Mouse (Mus musculus): Measurements from ENCODE around the gene Bcr.
A peak's percentile ranks its signal among the peaks of the same experiment; 100 is the strongest.
"Not testable (repeated sequence)": the region's sequence is repeated elsewhere in the genome, so short reads cannot be mapped to it uniquely, and the experiment has no call there.

Bcr gene

DNA sequence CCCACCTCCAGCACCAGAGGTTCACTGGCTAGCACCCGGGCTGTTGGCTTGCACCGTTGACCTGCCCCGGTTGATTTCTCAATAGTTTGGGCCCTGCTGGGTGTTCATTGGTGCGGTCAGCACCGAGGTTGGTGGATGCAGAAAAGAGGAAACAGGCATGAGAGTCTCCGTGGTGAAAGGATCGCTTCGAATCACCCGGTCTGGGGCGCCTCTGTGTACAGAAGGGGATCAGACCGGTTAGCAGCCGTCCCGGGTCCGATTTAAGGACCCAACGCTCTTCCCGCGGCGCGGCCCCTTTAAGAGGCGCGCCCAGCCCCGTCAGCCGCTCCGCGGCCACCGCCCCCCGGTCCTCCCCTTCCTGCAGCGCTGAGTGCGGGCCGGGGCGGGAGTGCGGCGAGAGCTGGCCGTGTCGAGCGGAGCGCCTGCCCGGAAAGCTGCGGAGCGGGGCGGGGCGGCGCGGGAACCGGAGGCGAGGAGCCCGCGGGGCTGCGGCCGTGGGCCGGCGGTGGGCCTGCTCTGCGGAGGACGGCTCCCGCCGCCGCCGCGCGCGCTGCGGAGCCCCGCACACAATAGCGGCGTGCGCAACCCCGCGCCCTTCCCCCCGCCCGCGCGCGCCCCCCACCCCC is at the start of gene Bcr:
TSS of gene Bcr (plus strand) at position 376 of the 626 bp plus-strand sequence.
- peak; percentile 61 for DNase-seq (ENCODE audit: low spot score)

DNA sequence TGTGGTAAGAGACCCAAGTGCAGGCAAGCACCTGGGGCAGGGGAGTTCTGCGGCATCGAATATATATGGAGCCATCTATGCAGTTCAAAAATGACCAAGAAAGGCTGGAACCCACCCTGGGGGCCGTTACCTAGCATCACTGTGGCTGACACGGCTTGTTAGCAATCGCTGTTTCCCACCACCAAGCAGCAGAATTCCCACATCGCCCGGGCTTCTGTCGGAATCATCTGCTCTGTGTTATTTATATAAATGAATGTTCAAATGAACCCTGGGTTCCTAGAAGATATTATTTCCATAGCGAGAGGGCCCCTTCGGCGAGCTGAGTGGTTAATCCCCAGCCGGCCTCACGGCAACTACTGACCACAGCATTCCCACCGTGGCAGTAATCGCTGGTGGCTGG is 49.7 kb upstream of the Bcr start:
- DNase-seq (ENCODE audit: low spot score) = no peak

DNA sequence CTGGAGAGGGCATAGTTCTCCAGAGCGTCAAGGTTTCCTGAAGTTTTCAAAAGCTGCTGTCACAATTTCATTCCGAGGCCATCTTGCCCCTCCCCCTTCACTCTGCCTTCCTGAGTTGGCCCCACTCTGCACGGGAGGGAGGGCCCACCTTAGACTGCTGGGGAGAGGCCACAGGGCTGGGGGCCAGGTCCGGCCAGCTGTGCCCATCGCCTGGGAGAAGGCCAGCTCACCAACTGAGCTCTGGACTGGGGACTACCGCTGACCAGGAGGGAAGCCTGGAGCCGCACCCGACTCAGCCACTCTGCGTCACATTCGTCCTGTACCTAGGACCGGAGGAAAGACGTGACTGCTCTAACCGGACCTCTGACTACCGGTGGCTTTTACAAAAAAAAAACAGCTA is 44.9 kb upstream of the Bcr start:
- no peak for DNase-seq (ENCODE audit: low spot score)

DNA sequence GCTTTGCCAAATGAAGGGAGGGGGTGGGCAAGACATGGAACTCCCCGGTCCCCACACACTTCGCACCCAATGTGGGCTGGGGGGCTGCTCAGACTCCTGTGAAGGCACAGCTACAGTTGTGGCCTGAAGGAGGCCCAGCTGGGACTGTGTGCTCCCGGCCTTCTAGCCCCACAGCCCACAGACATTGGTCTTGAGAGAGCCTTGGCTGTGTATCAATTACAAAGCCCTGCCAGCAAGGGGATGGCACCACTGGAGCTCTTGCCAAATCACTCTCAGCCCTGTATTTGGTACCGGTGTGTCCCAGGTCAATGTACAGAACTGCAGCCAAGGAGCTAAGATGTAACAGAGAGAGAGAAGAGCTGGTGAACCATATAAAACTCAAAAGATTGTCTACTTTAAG is 43.9 kb upstream of the Bcr start:
- DNase-seq (ENCODE audit: low spot score) = peak; percentile 13

DNA sequence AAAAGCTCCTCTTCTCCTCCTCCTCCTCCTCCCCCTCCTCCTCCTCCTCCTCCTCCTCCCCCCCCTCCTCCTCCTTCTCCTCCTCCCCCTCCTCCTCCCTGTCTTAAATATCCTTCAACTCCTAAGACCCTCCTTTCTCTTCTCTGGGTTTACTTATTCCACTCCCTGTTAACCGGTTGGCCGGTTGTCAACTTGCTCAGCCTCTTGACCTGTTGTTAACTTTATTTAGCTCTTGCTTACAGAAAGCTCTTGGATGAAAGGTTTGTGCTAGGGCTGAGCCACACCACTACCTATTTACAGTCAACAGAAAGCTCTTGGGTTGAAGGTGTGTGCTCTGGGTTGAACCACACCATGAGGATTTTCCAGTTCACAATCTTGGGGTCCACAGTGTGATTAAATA is 40.1 kb upstream of the Bcr start:
- no peak for DNase-seq (ENCODE audit: low spot score)

DNA sequence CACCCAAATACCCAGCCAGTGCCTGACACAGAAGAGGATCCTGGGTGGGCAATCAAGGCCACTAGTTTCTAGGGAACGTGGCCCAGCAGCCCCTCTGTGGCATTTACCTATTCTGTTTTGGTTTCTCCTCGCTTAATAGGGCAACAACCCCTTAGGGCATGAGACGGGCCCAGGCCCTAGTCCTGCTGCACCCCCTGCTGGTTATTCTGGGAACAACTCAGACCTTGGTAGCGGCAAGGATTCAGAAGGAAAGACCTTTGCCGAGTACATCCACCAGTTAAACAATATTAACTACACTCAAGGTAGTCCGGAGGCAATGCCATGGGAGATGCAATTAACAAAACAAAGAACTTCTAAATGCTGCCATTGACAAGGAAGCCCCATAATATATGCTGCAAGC is 39.3 kb upstream of the Bcr start:
- DNase-seq (ENCODE audit: low spot score) = peak; percentile 58

DNA sequence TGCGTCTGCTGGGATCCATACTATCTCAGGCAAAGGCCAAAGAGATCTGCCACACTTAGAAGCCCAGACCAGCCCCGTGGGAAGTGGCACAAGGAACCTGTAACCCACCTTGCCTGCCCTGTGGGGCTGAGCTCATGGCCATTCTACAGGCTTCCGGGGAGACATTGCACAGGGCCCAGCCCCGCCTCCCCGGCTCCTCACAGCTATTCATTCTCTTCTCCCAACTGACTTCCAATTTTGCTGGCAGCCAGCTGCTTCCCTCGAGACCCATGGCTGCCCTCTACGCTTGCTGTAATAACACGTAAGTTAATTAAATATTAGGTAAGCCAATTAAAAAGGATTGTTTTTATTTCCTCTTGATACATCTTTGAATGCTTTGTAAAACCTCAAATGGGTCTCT is 33.9 kb upstream of the Bcr start:
- no peak for DNase-seq (ENCODE audit: low spot score)

DNA sequence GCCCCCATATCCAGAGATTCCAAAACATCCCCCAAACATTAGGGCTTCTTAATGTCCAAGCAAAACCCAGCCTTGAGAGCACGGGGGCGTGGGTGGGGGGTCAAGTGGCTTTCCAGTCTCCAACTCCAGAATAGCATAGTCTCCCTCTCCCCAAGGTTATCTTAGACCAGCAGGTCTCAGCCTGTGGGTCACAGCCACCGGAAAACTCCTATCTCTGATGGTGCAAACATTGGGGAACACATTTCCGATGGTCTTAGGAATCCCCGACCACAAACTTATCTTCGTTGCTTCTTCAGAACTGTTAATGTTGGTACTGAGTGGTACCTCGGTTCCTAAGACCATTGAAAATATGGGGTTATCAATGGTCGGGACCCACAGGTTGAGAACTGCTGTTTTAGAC is 31.6 kb upstream of the Bcr start:
- no peak for DNase-seq (ENCODE audit: low spot score)

DNA sequence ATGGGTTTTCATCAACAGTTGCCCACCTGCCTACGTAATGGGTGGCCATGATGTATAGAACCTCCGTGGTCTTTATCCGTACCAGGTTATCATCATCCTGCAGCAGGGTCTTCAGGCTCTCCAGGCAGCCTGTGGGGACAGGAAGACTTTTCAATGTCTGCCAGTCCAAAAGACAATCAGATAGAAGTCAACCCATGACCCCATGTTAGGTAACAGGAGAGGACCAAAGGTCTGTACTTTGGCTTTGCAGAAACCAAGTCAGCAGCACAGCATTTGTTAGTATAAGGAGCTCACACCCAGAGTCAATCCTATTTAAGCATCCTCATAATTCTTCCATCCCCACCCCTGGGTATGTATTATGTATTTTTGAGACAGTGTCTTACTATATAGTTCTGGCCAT is 30.7 kb upstream of the Bcr start:
- DNase-seq (ENCODE audit: low spot score) = no peak

DNA sequence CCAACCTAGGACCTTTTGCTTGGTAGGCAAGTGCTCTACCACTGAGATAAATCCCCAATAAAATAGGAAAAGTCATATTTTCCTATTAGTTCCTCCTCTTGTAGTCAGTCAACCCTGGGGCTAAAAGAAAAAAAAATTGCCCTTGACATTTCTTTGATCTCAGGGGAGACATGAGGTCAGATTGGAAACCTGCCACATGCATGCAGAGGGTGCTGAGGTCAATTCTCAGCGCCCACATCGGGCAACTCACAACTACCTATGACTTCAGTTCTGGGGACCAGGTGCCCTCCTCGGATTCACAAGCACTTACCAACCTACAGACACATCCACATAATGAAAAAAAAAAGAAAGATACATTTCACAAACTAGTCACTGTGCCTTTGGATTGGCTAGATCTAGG is 30.2 kb upstream of the Bcr start:
- DNase-seq (ENCODE audit: low spot score) = no peak

DNA sequence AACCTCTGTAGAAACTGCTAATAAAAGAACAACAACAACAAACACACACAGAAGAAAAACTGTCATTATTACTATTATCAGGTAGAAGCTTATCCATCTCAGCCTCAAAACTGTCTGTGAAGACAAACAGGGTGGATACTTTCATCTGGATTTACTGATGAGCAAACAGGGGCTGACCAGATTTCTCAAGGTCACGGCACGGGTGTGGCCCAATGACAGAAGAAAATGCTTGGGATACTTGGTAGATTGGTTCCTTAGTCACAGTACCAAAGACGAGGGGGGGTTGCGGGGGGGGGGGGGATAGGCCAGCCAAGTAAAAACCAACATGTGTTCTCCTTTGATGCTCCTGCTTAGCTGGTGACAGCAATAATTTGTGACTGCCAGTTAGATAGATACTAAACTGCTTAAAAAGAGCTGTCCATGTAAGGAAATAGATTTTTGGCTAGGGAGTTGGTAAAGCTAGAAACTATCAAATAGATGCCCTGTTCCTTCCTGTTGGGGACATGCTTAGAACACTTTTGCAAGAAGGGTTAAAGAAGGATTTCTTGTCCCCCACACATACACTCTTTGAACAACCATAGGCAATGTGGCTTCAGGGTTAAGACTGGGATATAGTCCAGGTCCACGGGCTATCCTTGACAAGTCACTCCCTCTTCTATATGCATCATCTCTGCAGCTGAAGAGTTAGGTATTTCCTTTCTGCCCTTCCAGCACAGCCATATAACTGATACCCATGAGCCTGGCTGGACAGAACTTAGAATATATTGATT is 28.9 kb upstream of the Bcr start:
- no peak for DNase-seq (ENCODE audit: low spot score)

DNA sequence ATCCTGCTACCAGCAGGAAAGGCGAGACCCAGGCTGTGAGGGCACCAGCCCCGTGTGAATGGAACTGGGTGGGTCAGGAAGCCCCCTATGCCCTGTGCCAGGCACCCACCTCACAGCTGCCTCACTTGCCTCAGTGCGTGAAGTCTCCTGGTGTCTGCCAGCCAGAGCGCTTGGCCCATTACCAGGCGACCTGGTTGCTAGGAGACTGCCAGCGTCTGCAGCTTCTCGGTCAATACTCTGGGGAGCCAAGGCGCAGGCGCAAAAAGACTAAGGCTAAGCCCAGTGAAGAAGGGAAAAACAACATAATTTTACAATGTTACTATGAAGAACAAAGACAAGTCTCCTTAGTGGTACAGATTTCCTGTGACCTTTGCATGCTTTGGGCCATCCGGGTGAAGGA is 28.0 kb upstream of the Bcr start, which contains the start of gene Rsph14:
TSS of gene Rsph14 (minus strand) at position 192 of the 400 bp plus-strand sequence.
- peak; percentile 61 for DNase-seq (ENCODE audit: low spot score)

DNA sequence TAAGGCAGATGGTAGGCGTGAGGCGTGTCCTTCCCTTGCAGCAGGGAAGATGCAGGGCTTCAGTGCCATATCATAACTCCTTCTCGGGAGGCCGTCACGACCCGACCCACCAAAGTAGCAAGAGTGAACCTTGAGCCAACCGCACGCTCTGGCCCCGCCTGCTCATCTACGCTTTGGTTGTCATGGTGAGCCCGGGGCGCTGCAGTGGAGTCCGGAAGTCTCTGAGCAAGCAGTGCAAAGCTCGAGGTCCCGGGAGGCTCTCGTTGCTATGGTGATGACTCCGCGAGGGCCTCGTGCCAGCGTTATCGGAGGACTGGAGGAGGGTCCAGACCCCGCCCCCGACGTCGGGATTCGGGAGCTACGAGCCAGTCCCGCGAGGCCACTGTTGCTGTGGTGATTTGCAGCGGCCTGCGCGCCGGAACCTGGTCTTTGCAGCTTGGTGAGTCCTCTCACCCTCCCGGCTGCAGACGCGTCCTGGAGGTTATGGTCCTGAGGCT is 23.5 kb upstream of the Bcr start, which contains the start of gene Rab36:
TSS of gene Rab36 (plus strand) at position 176 of the 497 bp plus-strand sequence.
- DNase-seq (ENCODE audit: low spot score) = peak; percentile 89

DNA sequence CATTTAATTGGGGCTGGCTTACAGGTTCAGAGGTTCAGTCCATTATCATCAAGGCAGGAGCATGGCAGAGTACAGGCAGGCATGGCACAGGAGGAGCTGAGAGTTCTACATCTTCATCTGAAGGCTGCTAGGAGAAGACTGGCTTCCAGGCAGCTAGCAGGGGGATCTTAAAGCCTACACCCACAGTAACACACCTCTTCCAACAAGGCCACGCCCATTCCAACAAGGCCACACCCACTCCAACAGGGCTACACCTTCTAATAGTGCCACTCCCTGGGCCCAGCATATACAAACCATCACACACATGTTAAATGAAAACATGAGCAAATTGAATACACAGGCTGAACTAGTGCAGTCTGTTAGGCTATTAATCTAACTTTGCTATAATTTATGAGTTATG is 18.3 kb upstream of the Bcr start:
- not testable (repeated sequence) for DNase-seq (ENCODE audit: low spot score)

DNA sequence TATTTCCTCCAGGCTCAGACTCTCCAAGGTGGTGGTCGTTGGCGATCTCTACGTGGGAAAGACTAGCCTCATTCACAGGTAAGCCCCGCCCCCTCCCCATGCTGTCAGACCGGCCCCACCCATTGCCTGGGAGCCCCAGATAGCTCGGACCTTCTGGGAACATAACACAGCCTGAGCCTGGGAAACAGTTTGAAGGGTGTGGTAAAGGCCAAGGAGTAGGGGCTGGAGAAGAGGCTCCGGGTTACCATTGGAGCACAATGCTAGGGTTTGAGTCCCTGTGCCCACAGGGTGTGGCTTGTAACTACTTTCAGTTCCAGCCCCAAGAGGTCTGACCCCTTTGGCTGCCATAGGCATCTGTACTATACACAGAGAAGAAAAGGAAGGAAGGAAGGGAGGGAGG is 15.9 kb upstream of the Bcr start:
- no peak for DNase-seq (ENCODE audit: low spot score)

DNA sequence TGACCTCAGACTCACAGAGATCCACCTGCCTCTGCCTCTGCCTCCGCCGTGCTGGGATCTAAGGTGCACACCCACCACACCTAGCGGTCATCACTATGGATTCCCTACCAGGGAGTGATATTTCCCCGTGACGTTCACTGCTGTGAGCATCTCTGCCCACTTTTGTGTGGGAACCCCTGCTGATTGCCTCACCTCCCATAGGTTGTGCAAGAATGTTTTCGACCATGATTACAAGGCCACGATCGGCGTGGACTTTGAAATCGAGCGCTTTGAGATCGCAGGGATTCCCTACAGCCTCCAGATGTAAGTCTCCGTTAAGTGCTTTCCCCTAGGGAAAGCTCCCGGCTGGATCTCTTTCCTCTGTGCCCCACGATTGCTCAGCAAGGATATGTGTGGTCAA is 14.6 kb upstream of the Bcr start:
- no peak for DNase-seq (ENCODE audit: low spot score)

DNA sequence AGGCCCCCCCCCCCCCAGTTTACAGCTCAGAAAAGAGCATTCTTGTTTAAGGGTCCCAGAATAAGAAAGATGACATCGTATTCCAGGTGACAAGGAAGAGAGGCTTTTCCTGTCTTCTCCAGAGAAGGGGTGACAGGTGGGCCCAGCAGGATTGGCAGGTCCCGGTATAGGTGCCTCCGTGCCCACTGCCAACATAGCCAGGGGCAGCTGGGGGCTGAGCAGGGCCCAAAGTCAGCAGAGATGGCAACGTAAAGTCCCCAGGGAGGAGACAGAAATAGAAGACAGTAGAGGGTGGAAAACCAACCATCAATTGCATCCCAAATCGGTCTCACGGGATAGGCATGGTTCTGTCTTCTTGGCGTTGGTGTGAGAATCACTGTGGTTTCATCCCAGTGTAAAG is 11.7 kb upstream of the Bcr start:
- DNase-seq (ENCODE audit: low spot score) = no peak

DNA sequence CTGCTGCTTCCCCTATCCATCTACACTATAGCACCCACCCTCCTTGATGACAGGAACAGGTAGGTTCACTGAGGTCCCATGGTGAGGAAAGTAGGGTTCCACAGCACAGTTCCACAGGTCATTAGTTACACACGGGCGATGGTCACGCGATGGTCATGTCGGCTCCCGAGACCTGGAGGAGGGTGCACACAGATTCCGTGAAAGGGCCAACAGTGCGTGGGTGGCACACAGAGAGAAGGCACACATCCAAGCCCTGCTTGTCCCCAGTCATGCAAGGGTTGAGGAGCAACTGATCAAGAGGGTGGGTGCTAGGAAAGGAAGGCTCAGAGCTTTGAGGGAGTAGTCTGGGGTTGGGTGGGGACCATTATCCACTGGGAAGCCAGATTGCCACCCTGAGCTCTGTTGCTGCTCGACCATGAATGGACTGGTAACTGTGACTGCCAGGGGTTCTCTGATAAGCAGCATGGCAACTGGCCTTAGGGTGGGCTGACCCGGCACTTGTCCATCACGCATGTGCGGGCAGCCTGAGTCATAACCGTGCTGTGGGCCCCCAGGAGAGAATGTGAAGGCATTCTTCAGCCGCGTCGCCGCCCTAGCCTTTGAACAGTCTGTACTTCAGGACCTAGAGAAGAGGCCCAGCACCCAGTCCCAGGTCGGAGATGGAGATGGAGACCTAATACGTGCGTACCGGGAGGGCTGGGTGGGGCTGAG is 8.9 kb upstream of the Bcr start:
- no peak for DNase-seq (ENCODE audit: low spot score)

DNA sequence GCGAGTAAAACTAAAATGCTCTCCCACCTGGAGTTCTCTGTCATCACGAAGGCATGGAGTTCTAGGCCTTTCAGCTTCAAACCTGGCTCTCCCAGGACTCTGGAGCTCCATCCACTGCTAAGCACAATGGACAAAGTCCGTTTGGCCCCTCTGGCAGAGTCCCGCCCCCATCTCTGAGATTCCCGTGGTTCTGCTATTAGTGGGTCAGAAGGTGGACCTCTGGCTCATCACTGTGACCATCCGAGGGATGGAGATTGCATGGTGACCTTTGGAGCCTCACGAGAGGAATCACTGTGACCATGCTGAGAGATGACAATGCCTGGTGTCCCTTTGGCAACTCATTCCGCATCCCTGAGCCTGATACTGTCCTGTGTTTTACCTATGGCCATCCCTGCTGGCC is 7.5 kb upstream of the Bcr start:
- no peak for DNase-seq (ENCODE audit: low spot score)

DNA sequence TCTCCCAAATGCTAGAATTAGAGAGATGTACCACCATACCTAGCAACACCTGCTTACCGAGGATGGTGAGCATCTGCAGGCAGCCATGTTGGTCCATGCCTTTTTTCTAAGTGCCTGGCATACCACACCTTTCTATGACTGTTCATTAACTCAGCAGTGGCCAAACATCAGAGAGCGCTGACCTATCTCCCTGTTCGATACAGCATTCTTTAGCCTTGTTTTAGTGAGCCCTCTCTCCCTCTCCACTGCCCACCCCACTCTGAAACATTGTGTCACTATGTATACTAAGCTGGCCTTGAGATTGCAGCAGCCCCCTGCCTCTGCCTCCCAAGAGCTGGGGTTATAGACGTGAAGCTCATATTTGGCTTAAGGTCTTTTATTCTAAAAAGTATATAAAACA is 6.7 kb upstream of the Bcr start:
- DNase-seq (ENCODE audit: low spot score) = no peak

DNA sequence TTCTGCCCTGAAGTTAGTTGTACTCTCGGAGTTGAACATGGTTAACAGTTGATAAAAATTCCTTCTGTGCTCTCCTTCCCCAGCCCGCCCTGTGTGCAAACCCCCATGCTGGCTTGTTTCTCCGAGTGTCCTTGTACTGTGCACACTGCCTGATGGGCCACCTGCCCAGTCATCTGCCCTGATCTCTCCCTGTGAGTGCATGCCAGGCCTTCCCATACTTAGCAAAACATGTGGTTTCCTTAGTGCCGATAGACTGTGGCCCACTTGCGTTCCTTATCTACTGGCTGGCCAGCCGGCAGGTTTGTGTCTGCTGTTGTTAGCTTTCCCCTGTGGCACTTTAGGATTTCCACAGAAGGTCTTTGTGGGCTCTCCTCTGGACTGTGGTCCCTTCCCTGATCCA is 6.3 kb upstream of the Bcr start:
- no peak for DNase-seq (ENCODE audit: low spot score)

DNA sequence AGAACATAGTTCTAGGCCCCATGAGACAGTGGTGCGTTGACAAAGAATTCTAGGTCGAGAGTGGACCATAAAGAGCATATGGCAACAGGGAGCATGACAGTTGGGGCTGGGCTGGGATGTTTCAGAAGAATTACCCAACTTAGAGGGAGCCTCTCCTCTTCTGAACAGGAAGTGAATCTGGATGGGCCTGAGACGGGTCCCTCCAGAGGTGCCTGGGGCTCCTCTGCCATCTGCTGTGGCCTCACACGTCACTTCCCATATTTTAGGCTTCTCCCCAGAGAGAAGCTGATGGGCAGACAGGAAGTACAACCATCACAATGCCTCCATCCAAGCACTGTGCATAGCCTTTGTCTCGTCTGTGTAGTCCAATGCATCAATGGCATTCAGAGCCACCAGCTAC is 4.7 kb upstream of the Bcr start:
- no peak for DNase-seq (ENCODE audit: low spot score)

DNA sequence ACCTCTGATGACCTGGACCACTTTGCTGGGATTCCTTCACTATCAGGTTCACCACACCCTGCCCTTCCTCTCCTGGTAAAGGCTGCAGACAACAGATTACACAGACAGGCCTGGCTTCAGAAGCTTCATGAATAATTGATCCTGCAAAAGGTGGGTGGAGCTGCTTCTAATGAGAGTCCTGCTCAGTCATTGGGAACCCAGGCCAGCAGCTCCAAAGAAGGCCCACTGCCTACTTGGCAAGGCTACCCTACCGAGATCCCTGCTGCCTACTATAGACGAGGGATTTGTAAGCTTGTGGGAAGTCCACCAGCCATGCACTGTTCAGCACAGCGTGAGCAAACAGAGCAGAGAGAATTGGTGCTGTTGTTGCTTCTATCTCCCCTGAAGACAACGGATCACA is 4.1 kb upstream of the Bcr start:
- peak; percentile 14 for DNase-seq (ENCODE audit: low spot score)
